Mouse (Mus musculus) embryo, embryonic 11 days (tissue): ENCODE results near the gene Pla2g2c.
A peak's percentile ranks its signal among the peaks of the same experiment; 100 is the strongest.

Experiments
- DNase-seq: peaks from one replicate; pipeline ENCODE4 v3.0.0-alpha.2; 2015

Gene Pla2g2c

DNA sequence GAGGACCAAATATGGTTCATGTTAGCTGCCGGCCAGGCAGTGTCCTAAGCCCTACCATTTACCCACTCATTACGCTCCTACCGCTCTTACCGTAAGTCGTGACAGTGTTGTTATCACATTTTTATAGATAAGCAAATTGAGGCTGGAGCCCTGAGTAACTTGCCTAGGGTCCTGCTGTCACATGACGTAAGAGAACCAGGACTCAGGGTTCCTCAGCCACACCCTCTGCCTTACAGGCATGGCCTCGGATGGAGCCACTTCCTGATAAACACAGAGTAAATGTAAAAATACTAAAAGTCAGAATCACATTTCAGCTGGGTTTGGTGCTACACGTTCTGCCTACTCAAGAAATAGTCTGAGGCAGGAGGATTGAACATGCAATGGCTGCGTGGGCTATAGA, 29.8 kb downstream of the Pla2g2c start:
- DNase-seq: no peak

DNA sequence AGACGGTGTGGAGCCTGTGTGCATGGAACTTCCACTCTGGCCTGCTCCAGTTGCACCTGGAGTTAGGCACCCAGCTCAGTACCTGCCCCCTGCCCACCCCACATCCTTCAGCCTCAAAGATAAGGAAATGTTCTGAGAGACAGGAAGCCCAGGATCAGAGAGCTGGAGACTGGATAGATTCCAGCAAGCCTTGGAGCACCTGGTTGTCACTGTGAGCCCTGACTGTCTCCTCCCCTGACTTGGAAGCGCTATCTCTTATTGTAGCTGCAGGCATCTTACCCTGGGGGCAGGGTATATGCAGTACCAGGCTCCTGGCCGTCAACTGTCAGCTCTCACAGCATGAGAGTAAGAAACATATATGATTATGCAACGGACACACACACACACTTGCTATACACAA, 30.8 kb downstream of the Pla2g2c start:
- DNase-seq: no peak

DNA sequence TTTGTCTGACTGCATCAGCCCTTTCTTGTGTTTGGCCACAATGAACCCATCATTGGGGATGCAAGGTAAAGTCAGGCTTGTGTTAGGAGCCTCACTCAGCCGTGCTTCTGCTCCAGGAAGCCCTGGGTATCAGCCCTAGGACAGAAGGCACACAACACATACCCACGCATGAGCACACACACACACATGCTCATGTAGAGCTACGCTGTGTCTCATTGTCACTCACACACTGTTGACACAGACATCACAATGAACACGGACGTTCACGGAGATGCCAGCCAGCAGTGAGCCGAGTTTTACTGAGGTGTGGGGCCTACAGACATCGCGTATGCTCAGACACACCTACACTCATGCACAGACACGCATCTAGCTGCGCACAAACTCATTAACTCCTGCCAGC, 31.4 kb downstream of the Pla2g2c start:
- DNase-seq: no peak

DNA sequence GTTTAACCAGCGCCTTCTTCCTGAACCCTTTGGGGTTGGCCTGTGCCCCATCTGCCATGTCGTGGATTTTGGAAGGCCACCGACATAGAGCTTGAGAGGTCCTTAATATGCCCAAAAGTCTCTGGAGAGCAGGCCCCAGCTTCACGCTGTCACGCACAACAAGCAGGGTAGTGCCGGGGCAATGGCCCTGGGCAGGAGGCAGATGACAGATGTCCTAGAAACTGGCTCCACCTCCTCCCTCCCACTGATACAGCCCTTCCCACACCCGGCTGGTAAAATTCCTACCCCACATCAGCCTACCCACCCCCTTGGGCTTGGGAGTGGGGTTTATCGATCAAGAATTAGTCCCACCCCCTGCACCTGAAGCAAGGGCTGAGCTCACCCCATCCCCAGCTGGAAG, 32.8 kb downstream of the Pla2g2c start, which contains the start of gene Pla2g2f:
Pla2g2f (minus strand) TSS at position 211 of the 400 bp plus-strand sequence.
- DNase-seq: no peak

DNA sequence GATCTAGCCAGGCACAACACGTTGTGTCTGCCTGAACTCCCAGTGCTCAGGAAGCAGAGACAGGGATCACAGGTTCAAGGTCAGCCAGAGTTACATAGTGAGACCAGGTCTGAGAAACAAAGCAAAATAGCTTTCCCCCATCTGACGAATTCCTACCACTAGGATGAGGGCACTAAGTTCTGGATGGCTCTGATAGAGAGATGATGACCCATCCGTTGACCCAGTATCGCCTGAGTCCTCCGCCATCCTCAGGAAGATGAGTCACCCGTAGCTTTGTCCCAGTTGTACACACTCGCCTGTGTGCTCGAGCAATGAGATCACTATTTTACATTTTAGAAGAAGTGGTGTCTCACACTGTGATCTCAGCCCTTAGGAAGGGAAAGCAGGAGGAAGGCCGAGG, 37.7 kb downstream of the Pla2g2c start:
- DNase-seq: no peak

DNA sequence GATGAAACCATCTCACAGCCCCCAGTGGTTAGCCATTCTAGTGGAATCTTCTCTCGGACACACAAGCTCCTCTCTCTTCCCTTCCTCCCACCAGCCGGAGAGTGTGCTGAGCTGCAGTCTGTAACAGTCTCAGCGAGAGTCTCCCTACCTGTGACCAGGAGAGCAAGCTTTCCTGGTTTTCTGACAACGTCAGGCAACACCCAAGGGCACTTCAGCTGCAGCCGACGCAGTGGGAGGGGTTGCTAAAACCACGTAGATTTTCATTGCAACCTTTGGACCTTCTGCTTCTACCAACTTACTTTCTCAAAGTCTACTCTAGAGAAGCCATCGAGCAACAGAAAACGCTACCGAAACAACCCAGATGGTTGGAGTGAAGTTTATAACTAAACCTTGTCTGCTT, 47.4 kb downstream of the Pla2g2c start:
- DNase-seq: no peak

DNA sequence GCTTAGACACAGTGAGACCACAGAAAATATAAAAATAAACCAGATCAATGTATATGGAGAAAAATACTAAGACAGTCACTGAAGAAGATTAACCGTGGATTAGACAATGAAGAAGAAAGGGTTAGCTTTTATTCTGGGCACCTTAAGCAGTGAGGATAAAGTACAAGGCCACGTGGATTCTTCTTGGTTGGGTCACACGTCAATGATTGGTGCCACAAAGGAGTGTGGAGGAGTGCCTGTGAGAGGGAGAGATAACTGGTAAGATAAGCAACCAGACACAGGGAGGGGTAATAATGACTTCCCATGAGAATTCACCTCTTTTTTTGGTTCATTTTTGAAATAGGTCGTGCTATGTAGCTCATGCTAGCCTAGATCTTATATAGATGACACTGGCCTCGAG, 47.8 kb downstream of the Pla2g2c start:
- no peak for DNase-seq

DNA sequence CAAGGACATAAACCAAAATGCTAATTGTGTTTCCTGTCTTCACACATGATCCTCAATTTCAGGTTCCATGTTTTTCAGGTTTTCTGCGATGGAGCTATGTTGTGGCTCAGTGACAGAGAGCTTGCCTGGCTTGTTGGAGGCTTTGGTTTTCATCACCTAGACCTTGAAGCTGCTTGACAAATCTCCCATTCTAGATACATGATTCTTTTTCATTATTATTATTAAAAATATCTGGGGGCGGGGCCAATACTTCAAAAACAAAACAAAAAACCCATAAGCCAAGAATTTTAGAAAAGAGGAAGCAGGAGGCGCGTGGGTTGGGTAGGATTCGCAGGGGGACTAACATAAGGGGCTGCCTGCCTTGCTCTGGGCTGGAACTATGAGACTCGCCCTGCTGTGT, 50.8 kb downstream of the Pla2g2c start, which contains the start of gene Pla2g2d:
Pla2g2d (plus strand) TSS at position 301 of the 400 bp plus-strand sequence.
- no peak for DNase-seq

DNA sequence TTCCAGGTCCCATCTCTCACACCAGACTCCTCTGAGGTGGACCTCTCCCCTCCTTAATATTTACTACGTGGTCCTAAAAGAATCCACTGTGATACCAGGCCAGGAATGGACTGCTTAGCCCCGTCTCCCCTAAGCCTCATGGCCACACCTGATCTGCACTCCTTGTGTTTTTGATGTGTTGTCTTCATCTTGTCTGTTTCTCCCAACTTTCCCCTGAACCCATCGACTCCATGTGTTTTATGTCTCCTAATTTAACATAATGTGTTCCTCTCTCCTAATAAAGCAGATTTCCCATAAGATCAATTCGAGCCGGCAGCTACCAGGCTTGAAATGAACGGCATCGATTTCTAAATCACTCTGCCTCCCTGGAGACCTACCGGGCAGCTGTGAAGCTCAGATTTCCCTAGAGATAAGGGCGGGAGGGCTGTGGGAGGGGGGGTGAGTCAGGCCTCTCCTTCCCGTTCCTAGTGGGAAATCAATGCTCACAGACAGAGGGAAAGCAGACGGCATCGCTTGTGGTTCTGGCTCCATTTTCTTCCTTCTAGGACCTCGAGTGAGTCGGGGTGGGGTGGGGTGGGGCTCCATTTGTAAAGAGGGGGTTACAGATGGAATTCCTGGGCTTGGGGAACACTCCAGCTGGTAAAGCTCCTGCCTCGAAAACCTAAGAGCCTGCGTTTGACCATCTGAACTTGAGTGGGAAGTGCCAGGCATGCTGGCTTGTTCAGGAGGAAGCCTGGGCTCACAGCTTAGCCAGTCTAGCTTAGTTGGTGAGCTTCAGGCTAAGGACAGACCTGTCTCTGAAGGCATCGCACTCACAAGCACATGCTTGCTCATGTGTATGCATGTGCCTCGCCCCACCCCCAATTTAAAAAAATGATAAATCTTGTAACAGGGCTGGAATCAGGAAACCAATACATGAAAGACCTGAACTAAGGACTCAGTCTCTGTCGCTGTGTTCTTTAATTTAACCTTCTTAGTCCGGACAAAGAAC, 53.1 kb downstream of the Pla2g2c start:
- peak; percentile 47 for DNase-seq

DNA sequence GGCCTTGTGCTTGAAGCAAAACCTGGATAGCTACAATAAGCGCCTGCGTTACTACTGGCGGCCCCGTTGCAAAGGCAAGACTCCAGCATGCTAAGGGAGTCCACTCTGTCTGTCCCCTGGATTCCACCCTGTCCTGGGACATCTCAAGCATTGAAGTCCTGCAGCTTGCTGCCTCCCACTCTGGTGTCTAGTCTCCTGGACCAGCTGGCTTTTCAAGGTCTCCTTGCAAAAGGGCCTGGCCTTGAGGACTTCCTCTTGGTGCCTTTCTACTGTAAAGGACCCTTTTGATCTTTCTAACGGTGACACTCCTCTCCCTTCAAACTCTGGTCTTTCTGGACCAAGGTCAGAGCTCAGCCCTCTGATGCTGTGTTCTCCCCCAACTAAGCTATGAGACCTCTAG, 55.7 kb downstream of the Pla2g2c start:
- no peak for DNase-seq

DNA sequence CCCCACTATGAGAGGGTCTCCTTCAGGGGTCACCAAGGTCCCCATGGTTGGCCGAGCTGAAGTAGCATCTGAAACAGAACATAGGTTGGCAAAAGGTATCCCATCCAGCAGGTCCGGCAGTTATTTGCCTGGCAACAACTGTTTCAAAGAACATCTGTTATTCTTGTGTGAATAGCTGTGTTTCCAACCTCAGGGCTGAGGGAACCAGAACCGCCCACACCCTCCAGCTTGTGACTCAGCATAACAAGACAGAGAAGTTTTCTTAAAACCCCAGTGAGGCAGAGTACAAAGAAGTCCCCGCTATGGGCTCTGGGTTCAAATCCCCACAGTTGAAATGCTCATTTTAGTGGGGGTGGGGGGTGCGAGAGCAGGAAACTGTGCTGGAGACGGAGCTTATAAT, 57.5 kb downstream of the Pla2g2c start:
- DNase-seq: no peak

DNA sequence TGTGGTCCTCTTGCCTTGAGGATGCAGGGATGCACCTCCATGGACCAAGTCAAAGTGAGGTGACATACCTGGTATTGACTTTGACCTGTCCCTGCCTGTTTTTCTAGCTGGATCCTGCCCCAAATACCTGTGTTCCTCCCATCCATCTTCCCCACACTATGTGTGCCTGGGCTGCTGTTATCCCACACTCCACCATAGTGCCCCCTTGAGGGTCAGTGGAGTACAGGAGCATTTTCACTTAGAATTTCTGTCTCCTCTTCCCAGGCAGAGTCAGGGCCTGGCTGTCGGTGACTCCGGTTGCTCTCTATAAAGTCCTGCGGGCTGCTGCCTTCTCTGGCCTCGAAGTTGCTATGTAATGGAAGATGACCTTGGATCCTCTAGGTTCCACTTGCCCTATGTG, 61.1 kb downstream of the Pla2g2c start:
- DNase-seq: no peak

DNA sequence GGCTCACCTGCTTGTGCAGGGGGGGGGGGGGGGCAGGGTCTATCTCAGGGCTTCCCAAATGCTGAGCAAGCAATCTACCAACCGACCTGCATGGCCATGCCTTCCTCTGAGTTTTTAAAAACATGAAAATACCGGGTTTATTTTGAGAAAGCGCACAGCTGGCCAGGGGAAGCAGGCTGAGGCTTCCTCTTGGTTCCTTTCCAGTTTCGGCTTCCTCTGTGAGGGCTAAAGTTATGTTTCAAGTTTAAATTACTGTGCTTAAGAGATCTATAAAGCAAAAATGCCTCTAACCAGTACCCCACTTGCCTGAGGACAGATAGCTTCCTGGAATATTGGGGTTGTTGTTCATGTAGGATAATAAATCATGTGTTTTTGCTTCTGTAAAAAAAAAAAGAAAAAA, 61.5 kb downstream of the Pla2g2c start:
- DNase-seq: no peak

DNA sequence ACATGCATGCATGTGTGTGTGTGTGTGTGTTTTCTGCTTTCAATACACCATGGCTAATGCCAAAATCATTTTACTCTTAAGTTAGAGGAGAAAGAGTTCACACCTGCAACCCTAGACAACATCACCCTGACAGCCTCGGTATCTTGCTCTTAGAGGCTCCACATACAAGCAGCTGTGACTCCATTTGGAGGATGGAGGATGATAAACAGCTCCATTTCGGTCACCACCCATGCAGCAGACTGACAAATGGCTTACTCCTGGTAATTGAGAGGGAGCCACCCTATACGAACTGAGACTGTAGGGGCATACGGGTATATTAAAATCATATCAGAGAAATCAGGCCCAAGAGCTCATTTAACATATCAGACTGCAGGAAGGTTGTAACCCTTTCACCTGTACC, 63.8 kb downstream of the Pla2g2c start:
- DNase-seq: no peak

DNA sequence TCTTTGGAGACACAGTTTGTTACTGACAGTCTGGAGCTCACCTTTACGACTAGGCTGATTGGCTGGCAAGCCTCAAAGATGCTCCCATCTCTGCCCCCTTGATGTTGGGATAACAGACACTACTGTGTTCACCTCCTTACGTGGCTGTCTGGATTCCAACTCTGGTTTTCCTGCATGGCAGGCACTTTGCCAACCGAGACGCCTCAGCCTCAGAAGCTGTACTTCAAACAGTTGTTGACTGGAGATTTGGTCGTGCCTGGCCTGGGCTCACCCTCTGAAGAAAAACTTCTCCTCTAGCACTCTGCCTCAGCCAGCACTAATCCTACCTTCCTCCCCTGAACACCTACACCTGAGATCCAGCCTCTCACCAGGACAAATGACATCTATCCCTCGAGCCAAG, 66.9 kb downstream of the Pla2g2c start:
- no peak for DNase-seq

DNA sequence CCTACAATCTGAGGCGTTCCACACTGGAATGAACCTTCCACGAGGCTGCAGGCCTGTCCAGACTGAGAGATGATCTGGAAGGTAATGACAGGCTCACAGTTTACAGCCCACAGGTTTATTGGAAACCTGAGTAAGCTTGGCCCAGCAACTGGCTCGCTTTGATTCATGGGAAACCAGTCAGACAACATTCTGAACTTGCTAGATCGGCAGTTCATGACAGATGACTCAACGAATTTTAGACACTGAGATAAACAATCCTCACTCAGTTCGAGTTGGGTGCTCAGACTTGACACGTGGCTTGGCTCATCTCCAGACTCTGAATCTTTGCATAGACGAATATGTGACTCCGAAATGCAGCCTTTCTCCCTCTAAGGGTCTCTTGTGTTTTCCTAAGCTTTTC, 68.0 kb downstream of the Pla2g2c start:
- no peak for DNase-seq

DNA sequence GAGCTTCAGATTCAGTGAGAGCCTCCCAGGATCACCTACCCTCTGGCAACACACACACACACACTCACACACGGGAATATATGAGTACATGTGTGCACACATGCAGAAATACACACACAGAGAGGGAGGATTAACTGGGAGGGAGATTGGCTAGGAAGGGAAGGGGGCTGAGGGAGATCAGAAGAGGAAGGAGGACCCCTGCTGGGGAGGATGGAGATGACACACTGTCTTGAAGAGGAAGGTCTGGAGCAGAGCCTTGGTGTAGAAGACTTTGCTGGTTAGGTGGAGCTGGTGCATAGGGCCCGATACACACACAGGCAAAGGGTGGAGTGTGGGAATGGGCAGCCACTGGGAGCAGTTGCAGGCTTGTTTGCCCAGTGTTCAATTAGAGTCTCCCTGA, 68.7 kb downstream of the Pla2g2c start:
- DNase-seq: peak; percentile 45

DNA sequence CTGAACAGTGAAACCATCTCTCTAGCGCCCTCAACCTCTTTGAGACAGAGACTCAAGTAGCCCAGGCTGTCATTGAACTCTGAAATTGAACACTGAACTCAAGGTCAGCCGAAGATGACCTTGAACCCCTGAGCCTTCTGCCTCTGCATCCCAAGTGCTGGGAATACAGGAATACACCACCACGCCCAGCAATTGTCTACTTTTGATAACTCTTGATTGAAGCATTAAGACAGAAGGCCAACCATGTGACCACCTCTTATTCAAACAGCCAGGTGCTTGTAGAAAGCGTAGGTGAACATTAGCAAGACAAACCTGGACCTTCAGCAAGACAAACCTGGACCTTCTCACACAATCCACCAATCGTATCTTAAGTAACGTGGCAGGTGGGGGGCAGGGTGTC, 69.8 kb downstream of the Pla2g2c start:
- no peak for DNase-seq
